Comparison of ENCODE assay signal across 13 mouse cellular contexts in the genomic region with DNA sequence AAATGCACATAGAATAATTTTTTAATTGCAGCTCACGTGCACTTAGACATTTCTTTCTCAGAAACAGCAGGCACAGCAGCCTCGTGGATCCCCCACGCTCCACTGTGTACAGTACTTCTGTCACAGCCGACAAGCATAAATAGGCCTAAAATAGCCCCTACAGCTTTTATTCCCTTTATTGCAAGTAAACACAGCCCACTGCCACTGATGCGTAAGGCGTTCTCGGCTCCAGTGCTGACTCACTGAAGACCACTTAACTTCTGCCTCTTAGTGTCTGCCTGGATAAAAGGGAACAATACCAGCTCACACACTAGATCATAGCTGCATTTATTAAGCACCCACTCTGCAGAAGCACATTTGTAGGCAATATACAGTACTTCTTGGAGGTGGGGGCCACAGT.
DNase-seq lines count a peak whose midpoint lies in the region; ATAC-seq and TF ChIP-seq lines count a peak whose summit lies in the region.
"Had no signal": no experiment of that assay in that cellular context is flagged by ENCODE, and none has a peak within 500 bp of the region (broad histone marks: within the 10 kb centered on the region; RNA-seq: fewer than 3 reads in every experiment).

No protein-coding gene starts in this region.

- TF ChIP-seq POLR2A in heart, adult 2 months (IDR thresholded peaks at IDR 0.05; ENCODE audit: insufficient read depth, low read depth, low read length), result no peak

- ATAC-seq in frontal cortex, adult (ENCODE audit: low TSS enrichment), result 0 out of 2 replicates have a peak, but pooled peaks have one; percentile 9
- ATAC-seq in midbrain, embryonic 14.5 days (ENCODE audit: low FRiP score, low TSS enrichment), result no peak
- ATAC-seq in stomach, embryonic 15.5 days (ENCODE audit: insufficient read depth, low FRiP score, low read depth), result peak; percentile 44; the same call in 1 of the 2 replicates
- ATAC-seq: activated CD4-positive, CD25-positive, alpha-beta regulatory T cell, adult 4 months had no signal

- H3K27ac ChIP-seq in midbrain, embryonic 14.5 days (replicated peaks; ENCODE audit: low read depth, low read length), result no peak overlapping the region
- no peak overlapping the region for H3K27ac ChIP-seq in midbrain, embryonic 10.5 days (replicated peaks)
- H3K27ac ChIP-seq in stomach, embryonic 15.5 days, result peak overlapping the region; percentile 70
- H3K27ac ChIP-seq in heart, adult 2 months, result no peak overlapping the region

- no peak overlapping the region for H3K9ac ChIP-seq in midbrain, embryonic 14.5 days (replicated peaks; ENCODE audit: low read length)
- H3K9ac ChIP-seq in stomach, embryonic 15.5 days, result no peak overlapping the region
- no peak overlapping the region for H3K9ac ChIP-seq in heart, adult 2 months (ENCODE audit: low read depth, low read length)

- no peaks in the 10 kb centered on the region for H3K79me2 ChIP-seq in heart, adult 2 months (replicated peaks; ENCODE audit: control insufficient read depth, insufficient read depth, low read length)

- WGBS in midbrain, embryonic 14.5 days, result 64% methylated on average over 7 of the region's 7 CpGs
- WGBS in midbrain, embryonic 10.5 days, result 81% methylated on average over 7 of the region's 7 CpGs
- WGBS in stomach, embryonic 15.5 days, result 32% methylated on average over 7 of the region's 7 CpGs
- 81% methylated on average over 7 of the region's 7 CpGs for WGBS in heart, adult 2 months

- no peaks in the 10 kb centered on the region for H3K27me3 ChIP-seq in midbrain, embryonic 14.5 days (ENCODE audit: control insufficient read depth, insufficient read depth, low read length)
- no peaks in the 10 kb centered on the region for H3K27me3 ChIP-seq in midbrain, embryonic 10.5 days (ENCODE audit: low read depth, poor library complexity, severe bottlenecking)
- no peaks in the 10 kb centered on the region for H3K27me3 ChIP-seq in stomach, embryonic 15.5 days (replicated peaks)
- H3K27me3 ChIP-seq in heart, adult 2 months (ENCODE audit: control insufficient read depth, insufficient read depth, low read length), result no peaks in the 10 kb centered on the region

- H3K4me2 ChIP-seq in midbrain, embryonic 14.5 days (ENCODE audit: low read length), result no peak overlapping the region
- no peak overlapping the region for H3K4me2 ChIP-seq in stomach, embryonic 15.5 days

- H3K4me1 ChIP-seq in midbrain, embryonic 14.5 days (ENCODE audit: control insufficient read depth, insufficient read depth, low read length), result no peaks in the 10 kb centered on the region
- no peaks in the 10 kb centered on the region for H3K4me1 ChIP-seq in midbrain, embryonic 10.5 days
- no peaks in the 10 kb centered on the region for H3K4me1 ChIP-seq in stomach, embryonic 15.5 days
- H3K4me1 ChIP-seq in heart, adult 2 months (ENCODE audit: control insufficient read depth, insufficient read depth, low read length), result no peaks in the 10 kb centered on the region

- no peaks in the 10 kb centered on the region for H3K36me3 ChIP-seq in midbrain, embryonic 14.5 days (ENCODE audit: control insufficient read depth, insufficient read depth, low read length)
- H3K36me3 ChIP-seq in midbrain, embryonic 10.5 days, result no peaks in the 10 kb centered on the region
- H3K36me3 ChIP-seq in stomach, embryonic 15.5 days, result no peaks in the 10 kb centered on the region
- no peaks in the 10 kb centered on the region for H3K36me3 ChIP-seq in heart, adult 2 months (ENCODE audit: control insufficient read depth, insufficient read depth, low read length)
- H3K36me3 ChIP-seq: G1E had no signal

- no peak for TF ChIP-seq EP300 in heart, adult 2 months (IDR thresholded peaks at IDR 0.05; ENCODE audit: insufficient read depth, low read depth, low read length)

- H3K9me3 ChIP-seq in midbrain, embryonic 14.5 days (ENCODE audit: control insufficient read depth, low read length), result no peaks in the 10 kb centered on the region
- H3K9me3 ChIP-seq in midbrain, embryonic 10.5 days (replicated peaks), result no peaks in the 10 kb centered on the region
- no peaks in the 10 kb centered on the region for H3K9me3 ChIP-seq in stomach, embryonic 15.5 days
- H3K9me3 ChIP-seq: G1E had no signal

- no peak overlapping the region for H3K4me3 ChIP-seq in midbrain, embryonic 14.5 days (replicated peaks; ENCODE audit: low read depth, low read length)
- H3K4me3 ChIP-seq in midbrain, embryonic 10.5 days, result no peak overlapping the region
- no peak overlapping the region for H3K4me3 ChIP-seq in stomach, embryonic 15.5 days (replicated peaks)
- no peak overlapping the region for H3K4me3 ChIP-seq in heart, adult 2 months
- H3K4me3 ChIP-seq: erythroblast, embryonic 14.5 days had no signal

- intact Hi-C loops in left cerebral cortex, postnatal 25 days (cut with DNase I), result no loop called here
- intact Hi-C loops in heart, adult 2 months (cut with DNase I), result no loop called here
- intact Hi-C loops in heart, postnatal 36 days (cut with DNase I), result no loop called here

- DNase-seq in frontal cortex, postnatal 25 days (ENCODE audit: low spot score in 2 of 2), result no peak
- peak; percentile 24 for DNase-seq in midbrain, embryonic 14.5 days
- no peak for DNase-seq in midbrain, embryonic 10.5 days (ENCODE audit: low spot score)
- DNase-seq in left cerebral cortex, postnatal 25 days (ENCODE audit: low spot score in 2 of 2), result peak; percentile 42 to 46
- DNase-seq in heart, adult 2 months, result no peak
- DNase-seq in heart, postnatal 36 days, result no peak
- DNase-seq: lung, postnatal 10 days; thymus, adult 2 months had no signal

- no peak for TF ChIP-seq CTCF in heart, adult 2 months (IDR thresholded peaks at IDR 0.05)

Comparison
In these comparisons a context has a peak if more than half of its experiments do, and no peak if none do; other contexts are left out.
1. DNase-seq: peak in midbrain, embryonic 14.5 days (single experiment) and left cerebral cortex, postnatal 25 days (2 of 2); none in frontal cortex, postnatal 25 days (0 of 2), midbrain, embryonic 10.5 days (single experiment), heart, adult 2 months (0 of 2) and heart, postnatal 36 days (0 of 2).